Mouse (Mus musculus): ENCODE measurements around the gene Nptxr. TPM values are rescaled to one million over a fixed set of nuclear protein-coding genes. Genes with fewer than 3 reads are reported as not detected.
"Not testable (repeated sequence)": the region's sequence is repeated elsewhere in the genome, so short reads cannot be mapped to it uniquely, and the experiment has no call there.

Gene Nptxr
- total RNA-seq, 2 experiments from 2014 or later = 756 to 804 TPM

DNA sequence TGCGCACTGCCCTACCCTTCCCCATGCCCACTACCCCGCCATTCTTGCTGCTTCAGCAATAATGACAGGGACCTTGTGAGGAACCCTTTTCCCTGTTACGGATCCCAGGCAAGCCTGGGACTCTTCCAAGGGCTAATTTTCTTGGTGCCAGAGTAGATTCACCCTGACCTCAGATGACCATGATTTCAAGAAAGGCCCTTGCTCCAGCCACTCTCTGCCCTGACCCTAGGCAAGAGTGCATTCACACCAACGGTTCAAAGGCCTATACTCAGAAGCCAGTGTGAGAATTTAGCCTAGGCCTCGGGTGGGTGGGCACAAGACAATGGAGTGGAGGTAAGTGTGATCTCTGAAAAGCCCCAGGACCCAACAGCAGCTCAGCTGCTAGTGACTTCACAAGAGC is 24.9 kb upstream of the Nptxr start:
- no peak for TF ChIP-seq CTCF (conservative IDR thresholded peaks at IDR 0.05)
- peak overlapping the region; percentile 82 for H3K27ac ChIP-seq
- no peak for DNase-seq (ENCODE audit: low spot score in 2 of 2)
- H3K4me3 ChIP-seq = peak overlapping the region; percentile 46; the same call in 1 of the 2 replicates

DNA sequence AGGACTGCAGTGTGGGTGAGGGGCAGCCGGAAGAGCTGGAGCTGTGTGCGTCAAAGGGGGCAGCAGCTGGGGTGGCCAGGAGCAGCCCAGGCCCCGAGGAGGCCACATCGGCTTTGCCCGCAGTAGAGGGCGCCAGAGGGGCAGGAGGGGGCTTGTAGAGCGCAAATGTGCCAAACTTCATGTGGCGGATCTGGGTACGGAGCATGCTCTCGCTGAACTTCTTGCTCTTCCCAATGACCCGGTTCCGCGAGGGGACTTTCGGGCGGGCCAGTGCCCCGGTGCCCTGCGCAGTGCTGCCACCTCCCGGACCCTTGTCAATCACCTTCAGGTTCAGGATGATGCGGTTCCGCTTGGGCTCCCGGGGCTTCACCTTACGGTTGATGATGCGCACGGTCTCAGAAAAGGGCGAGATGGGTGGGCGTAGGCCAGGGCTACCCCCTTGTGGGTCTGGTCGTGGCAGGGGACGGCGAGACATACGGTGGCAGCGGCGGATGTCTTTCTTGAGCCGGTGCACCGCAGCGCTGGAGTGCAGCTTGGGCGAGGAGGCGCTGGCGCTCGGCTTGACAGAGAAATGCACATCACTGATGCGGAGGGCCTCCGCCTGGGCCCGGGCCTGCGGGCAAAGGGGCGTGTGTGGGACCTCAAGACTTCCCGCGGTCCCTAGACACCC is 23.9 kb upstream of the Nptxr start:
- peak overlapping the region; percentile 46 for H3K4me3 ChIP-seq
- peak; percentile 74 for TF ChIP-seq CTCF (conservative IDR thresholded peaks at IDR 0.05)
- peak overlapping the region; percentile 82 for H3K27ac ChIP-seq
- DNase-seq (ENCODE audit: low spot score in 2 of 2) = peak in 1 of 2 experiments; percentile 59

DNA sequence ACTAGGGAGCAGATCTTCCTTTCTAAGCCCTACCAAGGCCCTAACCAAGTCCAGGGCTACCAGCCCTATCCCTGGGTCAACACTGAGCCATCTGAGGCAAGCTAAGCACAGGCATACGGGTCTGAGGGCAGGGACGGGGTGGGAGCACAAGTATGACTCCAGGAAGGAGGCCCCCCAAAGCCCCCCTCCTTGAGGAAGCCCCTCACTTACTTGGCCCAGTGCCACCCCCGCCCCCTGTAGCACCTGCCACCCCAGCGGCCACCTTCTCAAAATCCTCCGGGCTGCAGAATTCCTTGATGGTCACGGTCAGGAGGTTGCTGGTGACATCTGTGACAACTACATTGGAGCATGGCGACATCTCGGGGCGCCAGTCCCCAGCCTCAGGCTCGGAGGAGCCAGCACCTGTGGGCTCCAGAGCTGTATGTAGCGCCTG is 23.2 kb upstream of the Nptxr start:
- no peak for DNase-seq (ENCODE audit: low spot score in 2 of 2)
- no peak for TF ChIP-seq CTCF (conservative IDR thresholded peaks at IDR 0.05)
- peak overlapping the region; percentile 82 for H3K27ac ChIP-seq
- peak overlapping the region; percentile 46 for H3K4me3 ChIP-seq

DNA sequence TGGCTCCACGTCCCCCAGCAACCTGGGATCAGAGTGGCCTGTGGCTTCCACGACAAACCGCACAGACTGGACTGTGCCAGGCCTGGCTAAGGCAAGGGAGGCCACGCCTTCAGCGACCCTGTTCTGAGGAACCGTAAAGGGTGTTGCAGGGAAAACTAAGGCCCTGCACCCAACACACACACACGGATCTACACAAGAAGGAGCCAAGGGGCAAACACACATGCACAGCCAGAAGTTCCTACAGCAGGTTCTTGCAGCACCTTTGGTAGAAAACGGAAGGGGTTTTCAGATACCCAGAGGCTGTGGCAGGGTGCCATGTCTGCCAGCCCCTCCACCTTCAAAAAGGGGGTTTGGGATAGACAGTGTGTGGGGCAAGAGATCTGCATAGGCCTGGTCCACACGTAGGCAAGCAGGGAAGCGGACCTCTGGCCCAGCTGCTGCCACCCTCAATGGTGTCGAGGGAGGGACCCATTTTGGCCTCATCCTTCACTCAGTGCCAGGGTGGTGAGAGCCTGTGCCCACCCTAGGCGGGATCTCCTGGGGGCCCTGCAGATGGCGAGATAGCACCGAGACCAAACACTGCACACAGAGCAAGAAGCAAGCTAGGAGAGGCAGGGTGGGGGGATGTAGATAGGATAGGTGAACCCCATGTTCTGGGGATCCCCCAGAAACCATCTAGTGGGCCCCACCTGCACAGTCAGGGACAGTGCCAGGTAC is 22.7 kb upstream of the Nptxr start:
- peak overlapping the region; percentile 46 for H3K4me3 ChIP-seq
- no peak for DNase-seq (ENCODE audit: low spot score in 2 of 2)
- peak overlapping the region; percentile 82 for H3K27ac ChIP-seq
- no peak for TF ChIP-seq CTCF (conservative IDR thresholded peaks at IDR 0.05)

DNA sequence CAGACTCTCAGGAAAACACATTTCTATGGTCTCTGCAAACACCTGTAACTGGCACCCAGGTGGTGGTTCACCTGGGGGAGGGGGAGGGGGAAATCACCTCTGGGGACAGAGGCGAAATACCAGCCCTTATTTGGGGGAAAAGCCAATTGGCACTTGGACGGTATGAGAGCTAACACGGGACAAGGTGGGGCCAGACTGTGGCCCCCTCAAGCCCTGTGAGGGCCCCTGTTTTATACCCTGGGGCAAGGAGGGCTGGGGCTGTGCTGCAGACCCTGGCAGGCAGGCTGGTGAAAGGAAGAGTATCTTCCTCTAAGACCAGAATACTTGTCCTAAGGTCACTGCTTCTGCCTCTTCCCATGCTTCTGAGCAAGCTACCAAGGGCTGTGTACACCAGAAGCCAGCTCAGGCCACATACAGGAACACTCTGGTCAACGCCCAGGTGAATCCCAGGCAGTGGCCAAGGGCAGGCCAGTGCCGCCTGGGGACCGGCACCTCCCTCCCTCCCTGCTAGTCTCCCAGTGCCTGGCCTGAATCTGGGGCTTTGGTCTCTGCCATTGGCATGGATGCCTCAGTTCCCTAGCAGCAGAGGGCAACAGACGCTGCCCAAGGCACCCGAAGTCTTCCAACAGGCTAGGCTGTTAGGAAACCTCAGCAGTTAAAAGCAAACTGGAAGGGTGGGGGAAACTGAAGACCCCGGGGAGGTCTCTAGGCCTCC is 21.8 kb upstream of the Nptxr start:
- DNase-seq (ENCODE audit: low spot score in 2 of 2) = no peak
- TF ChIP-seq CTCF (conservative IDR thresholded peaks at IDR 0.05) = no peak
- Histone ChIP-seq H3K4me3 (no peak overlapping the region; the same call in 1 of the 2 replicates), H3K27ac (peak overlapping the region; percentile 82)

DNA sequence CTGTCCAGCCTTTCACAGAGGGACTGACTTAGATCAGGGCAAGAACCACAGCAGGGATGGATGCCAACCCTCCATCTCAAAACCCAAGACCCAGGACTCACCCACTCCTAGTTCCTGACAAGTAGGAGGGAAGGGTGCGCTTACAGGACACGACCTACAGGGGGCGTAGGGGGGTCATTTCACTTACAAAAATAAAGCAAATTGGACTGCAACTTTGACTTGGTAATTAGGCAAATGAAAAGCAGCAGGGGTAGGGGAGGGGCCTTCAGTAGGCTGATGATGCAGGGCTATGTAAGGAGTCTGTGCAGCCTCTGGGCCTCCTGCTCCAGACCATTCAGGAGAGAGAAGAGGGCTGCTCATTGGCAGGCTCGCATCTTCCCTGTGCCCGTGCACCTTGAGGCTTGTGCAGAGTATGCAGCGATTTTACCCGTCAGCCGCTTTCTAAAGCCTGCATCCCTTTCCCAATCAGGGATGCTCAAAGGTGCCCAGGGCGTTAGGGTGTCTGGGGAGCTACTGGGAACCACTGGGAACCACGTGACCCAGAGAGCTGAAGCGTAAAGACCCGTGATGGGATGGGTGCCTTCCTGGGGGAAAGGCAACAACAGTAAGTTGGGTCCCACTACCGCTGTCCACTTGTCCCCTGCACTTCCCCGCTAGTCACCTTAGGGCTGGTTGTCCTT is 20.7 kb upstream of the Nptxr start:
- peak overlapping the region; percentile 82 for H3K27ac ChIP-seq
- no peak overlapping the region; the same call in 1 of the 2 replicates for H3K4me3 ChIP-seq
- TF ChIP-seq CTCF (conservative IDR thresholded peaks at IDR 0.05) = peak; percentile 80
- DNase-seq (ENCODE audit: low spot score in 2 of 2) = peak in 1 of 2 experiments; percentile 40

DNA sequence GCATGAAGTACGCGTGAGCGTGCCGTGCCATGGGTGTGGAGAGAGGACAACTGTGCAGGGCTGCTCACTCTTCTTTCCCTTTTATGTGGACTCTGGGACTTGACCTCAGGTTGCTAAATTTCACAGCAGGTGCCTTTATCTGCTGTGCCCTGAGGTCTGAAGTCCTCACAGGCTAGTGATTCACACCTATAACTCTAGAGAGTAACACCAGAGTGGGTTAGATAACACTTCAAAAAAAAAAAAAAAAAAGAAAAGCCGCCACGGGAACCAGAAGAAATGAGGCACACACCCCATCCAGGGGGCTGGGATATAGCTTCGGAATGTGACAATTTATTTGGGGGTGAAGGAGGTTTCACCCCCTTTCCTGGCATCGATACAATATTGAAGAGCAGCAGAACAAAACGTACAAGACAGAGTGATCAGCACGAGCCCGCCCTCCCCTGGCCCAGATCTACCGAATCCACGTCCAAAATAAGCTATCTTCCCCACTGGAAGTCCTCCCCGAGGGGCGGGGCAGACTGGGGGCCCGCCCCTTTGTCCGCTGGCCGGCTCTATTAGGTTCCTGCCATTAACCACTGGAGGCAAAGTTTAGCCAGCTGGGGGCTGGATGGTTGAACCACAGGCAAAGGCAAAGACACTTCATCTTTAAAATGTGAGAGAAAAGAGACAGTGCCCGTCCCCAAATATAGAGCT is 19.2 kb upstream of the Nptxr start:
- peak overlapping the region; percentile 29; the same call in 1 of the 2 replicates for H3K27ac ChIP-seq
- peak in 1 of 2 experiments; percentile 26 for DNase-seq (ENCODE audit: low spot score in 2 of 2)
- H3K4me3 ChIP-seq = no peak overlapping the region
- peak; percentile 20; the same call in 1 of the 2 replicates for TF ChIP-seq CTCF (conservative IDR thresholded peaks at IDR 0.05)

DNA sequence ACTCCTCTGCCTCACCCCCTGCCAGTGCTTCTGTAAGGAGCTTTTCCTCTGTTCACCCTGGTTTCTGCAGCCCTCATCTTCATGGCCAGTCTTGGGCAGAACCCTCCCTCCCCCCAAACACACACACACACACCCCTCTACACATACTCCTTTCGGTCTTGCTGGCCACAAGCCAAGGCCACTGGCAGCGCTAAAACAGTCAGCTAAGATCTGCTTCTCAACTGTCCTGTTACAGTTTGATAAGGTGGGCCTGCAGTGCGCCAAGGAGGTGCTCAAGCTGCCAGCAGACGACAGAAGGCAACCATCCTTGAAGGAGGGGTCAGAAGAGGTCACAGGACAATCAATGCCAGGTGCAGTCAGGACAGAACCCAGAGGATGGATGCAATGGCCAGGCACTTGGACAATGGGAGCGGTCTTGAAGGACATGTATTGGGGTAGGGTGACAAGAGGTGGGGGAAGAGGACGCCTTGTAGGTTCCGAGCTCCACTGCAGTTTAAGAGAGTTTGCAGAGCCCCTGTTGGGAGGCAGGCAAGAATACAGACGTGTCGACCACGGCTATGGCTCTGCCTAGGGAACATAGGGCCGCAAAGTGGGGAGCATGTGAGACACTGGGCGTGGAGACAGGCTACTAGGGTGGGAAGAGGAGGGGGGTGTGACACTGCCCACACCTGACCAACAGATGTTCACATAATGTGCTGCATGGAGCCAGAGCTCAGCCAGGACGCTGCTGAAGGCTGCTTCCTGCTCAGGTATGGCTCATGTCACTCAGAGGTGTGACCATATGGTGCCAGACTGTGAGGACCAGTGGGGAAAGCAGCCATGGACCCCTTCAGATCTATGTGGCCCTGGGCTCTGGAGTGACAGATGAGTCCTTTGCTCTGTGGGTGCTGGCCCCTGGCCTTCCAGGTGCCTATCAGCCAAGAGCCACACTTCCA is 18.0 kb upstream of the Nptxr start:
- DNase-seq (ENCODE audit: low spot score in 2 of 2) = no peak
- TF ChIP-seq CTCF (conservative IDR thresholded peaks at IDR 0.05) = no peak
- Histone ChIP-seq H3K27ac (peak overlapping the region; percentile 10; the same call in 1 of the 2 replicates), H3K4me3 (no peak overlapping the region)

DNA sequence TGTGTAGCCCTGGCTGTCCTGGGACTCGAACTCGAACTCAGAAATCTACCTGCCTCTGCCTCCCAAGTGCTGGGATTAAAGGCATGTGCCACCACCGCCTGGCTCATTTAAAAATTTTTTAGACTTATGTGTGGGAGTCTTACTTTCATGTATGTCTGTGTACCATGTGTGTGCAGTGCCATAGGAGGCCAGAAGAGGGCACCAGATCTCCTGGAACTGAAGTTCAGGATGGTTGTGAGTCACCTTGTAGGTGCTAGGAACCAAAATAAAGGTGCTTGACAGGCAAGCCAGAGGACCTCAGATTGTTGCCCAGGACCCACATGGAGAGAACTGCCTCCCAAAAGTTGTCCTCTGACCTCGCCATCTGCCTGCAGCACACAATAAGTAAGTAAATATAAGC is 13.8 kb upstream of the Nptxr start:
- peak; percentile 62 for TF ChIP-seq CTCF (conservative IDR thresholded peaks at IDR 0.05)
- DNase-seq (ENCODE audit: low spot score in 2 of 2) = no peak
- Histone ChIP-seq H3K27ac (no peak overlapping the region), H3K4me3 (no peak overlapping the region)

DNA sequence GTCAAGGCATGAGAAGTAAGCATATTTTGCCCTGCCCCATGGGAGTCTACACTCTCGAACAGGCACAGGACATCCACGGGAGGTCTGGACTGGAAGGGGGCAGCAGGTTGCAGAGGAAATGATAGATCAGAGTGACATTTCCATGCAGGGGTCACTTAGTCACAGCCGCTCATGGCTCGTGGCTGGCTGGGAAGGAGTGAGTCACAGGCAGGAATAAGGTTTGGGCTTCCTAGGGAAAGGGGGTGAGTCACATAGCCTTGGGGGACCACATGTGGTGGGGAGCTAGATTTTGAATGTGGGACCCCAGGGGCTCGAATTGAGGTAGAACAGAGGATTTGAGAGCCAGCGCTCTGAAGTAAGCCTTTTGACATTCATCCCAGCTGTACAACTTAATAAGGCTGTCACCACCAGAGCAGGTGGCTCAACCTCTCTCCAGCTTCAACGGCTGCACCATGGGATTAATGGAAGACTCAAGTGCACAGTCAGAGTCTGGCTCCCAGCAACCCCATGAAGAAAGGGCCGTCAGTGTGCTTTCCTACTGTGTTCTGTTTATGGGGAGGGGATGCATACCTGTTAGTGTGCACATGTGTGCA is 9.2 kb upstream of the Nptxr start:
- Histone ChIP-seq H3K4me3 (no peak overlapping the region), H3K27ac (no peak overlapping the region)
- no peak for DNase-seq (ENCODE audit: low spot score in 2 of 2)
- no peak for TF ChIP-seq CTCF (conservative IDR thresholded peaks at IDR 0.05)

DNA sequence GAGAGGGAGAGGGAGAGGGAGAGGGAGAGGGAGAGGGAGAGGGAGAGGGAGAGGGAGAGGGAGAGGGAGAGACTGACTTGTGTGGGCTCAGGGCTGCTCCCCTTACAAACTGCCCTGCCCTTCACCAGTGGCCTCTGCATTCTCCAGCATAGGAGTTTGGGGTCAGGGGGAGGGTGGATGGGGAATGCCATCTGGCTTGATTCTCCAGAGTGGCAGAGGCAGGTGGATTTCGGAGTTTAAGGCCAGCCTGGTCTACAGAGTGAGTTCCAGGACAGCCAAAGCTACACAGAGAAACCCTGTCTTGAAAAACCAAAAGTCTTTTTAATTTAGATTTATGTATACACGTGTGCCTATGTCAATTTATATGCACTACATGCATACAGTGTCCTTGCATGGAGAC is 8.3 kb upstream of the Nptxr start:
- not testable (repeated sequence) for DNase-seq (ENCODE audit: low spot score in 2 of 2); H3K27ac ChIP-seq; H3K4me3 ChIP-seq
